Mouse (Mus musculus) olfactory bulb, adult 2 months (tissue): ENCODE data around the gene Snx9.

ENCODE experiments used
- CTCF ChIP-seq: fragments of 200-500 bp; IDR thresholded peaks from 2 replicates; pipeline ENCODE4 v1.5.1; 2012; ENCODE audit warnings: low read depth, mild to moderate bottlenecking, low read length, moderate library complexity; ENCODE audit not compliant: insufficient read depth
- POLR2A ChIP-seq: fragments of 200-500 bp; IDR thresholded peaks from 2 replicates; pipeline ENCODE4 v1.6.1; 2012; ENCODE audit warnings: mild to moderate bottlenecking, low read depth, low read length, moderate library complexity; ENCODE audit not compliant: insufficient read depth

DNA sequence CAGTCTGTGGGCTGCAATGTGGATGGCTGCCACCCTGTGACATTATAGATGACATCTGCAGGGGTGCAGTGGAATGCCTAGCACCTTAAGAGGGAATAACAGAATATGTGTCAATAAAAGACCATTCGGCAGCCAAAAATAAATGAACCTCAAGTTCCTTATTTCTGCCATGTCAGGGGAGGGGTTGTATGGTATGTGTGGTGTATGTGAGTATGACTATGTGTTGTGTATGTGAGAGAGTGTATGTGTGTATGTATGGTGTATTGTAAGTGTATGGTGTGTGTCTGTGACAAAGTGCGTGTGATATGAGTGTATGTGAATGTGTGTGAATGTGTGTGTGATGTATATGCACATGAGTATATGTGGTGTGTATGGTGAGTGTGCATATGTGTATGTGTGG, 23.3 kb upstream of the Snx9 start:
- TF ChIP-seq CTCF, result no peak
- no peak for TF ChIP-seq POLR2A
